19 mouse cellular contexts compared by ENCODE assay signal in genomic region chr4:63939428-63939827, GRCm38 (mm10).
"Had no signal": no experiment of that assay in that cellular context is flagged by ENCODE, and none has a peak within 500 bp of the region (broad histone marks: within the 10 kb centered on the region; RNA-seq: fewer than 3 reads in every experiment).

No protein-coding gene starts in this region.

- H3K4me1 ChIP-seq: liver, embryonic 15.5 days; lung, embryonic 15.5 days; neural tube, embryonic 12.5 days; stomach, embryonic 15.5 days had no signal

- H3K27me3 ChIP-seq: liver, embryonic 15.5 days; lung, embryonic 15.5 days; neural tube, embryonic 12.5 days; stomach, embryonic 15.5 days had no signal

- DNase-seq: liver, postnatal 0 days; lung, adult 2 months; lung, postnatal 14 days; lung, postnatal 36 days; midbrain, embryonic 14.5 days; right cerebral cortex, postnatal 14 days; thymus, adult 2 months; thymus, postnatal 25 days; thymus, postnatal 4 days had no signal

- H3K4me2 ChIP-seq: liver, embryonic 15.5 days; lung, embryonic 15.5 days; midbrain, embryonic 11.5 days; neural tube, embryonic 12.5 days; stomach, embryonic 15.5 days had no signal

- H3K36me3 ChIP-seq: liver, embryonic 15.5 days; lung, embryonic 15.5 days; neural tube, embryonic 12.5 days; stomach, embryonic 15.5 days had no signal

- H3K27ac ChIP-seq: liver, embryonic 15.5 days; lung, embryonic 15.5 days; macrophage; neural tube, embryonic 12.5 days; stomach, embryonic 15.5 days; stomach, postnatal 0 days had no signal

- H3K4me3 ChIP-seq: liver, embryonic 15.5 days; lung, embryonic 15.5 days; megakaryocyte, embryonic 14.5 days; neural tube, embryonic 12.5 days; stomach, embryonic 15.5 days had no signal

- H3K9me3 ChIP-seq: liver, embryonic 15.5 days; lung, embryonic 15.5 days; megakaryocyte, embryonic 14.5 days; neural tube, embryonic 12.5 days; stomach, embryonic 15.5 days had no signal

- H3K9ac ChIP-seq: liver, embryonic 15.5 days; liver, postnatal 0 days; lung, embryonic 15.5 days; neural tube, embryonic 12.5 days; stomach, embryonic 15.5 days had no signal

- ATAC-seq: liver, postnatal 0 days; lung, postnatal 0 days; midbrain, embryonic 16.5 days had no signal
